Mouse (Mus musculus): ENCODE measurements around the gene E330014E10Rik.
"Not testable (repeated sequence)": the region's sequence is repeated elsewhere in the genome, so short reads cannot be mapped to it uniquely, and the experiment has no call there.

Gene E330014E10Rik

GRCm38 (mm10) chr5:95775690-95776089 lies at the start of gene E330014E10Rik:
Gene E330014E10Rik (plus strand): TSS chr5:95775990.
- DNase-seq = not testable (repeated sequence)

DNA sequence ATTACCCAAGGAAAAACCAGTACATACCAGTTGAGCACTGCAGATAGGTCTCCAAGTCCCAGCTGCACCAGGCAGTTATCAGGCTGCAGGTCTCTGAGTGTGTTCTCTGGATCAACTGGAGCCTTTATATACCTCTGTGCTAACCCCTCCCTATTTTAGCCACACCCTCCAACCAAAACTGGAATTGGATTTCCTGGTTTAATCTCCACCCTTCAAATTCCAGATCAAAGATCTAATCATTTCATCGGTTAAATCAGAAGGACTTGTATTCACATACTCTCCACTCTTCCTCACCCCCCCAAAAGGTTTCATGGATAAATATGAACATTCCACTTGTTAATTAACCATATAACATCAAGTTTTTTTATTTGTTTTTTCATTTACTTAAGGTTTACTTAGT lies 39.7 kb upstream of the E330014E10Rik start, which contains the start of gene Gm7978:
Gene Gm7978 (minus strand): TSS at position 101 of the 400 bp plus-strand sequence.
- not testable (repeated sequence) for DNase-seq

DNA sequence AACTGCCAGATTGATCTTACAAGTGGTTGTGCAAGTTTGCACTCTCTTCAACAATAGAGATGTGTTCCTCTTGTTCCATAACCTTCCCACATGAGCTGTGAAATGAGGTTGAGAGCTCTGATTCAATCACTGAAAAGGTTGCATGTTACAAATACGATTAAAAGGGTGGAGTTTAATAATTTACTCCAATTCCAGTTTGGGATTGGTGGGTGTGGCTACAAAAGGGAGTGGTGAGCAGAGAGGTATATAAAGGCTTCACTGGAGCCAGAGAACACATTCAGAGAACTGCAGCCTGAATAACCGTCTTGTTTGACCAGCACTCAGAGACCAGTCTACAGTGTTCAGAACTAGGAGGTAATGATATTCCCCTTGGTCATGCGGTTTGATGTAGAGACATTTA lies 34.1 kb upstream of the E330014E10Rik start, which contains the start of gene Gm7982:
Gene Gm7982 (plus strand): TSS at position 301 of the 400 bp plus-strand sequence.
- not testable (repeated sequence) for DNase-seq

- not testable (repeated sequence) for DNase-seq
These were observed 35.1 kb downstream of the E330014E10Rik start for GRCm38 (mm10) chr5:95810841-95811240.

- DNase-seq = no peak
These were observed 60.8 kb downstream of the E330014E10Rik start for GRCm38 (mm10) chr5:95836580-95836979.

GRCm38 (mm10) chr5:95854030-95854429 lies 78.2 kb downstream of the E330014E10Rik start:
- DNase-seq = no peak
